Mouse (Mus musculus) forebrain, postnatal 0 days (tissue): ENCODE data around the gene Gm6096. TPM values are rescaled to one million over a fixed set of nuclear protein-coding genes. Genes with fewer than 3 reads are reported as not detected.

Source experiments
- ATAC-seq: fragments of 200-750 bp; cut with Nextera tagmentation; 2 replicates; pipeline ENCODE4 v1.8.0; 2017; ENCODE audit warnings: mild to moderate bottlenecking, moderate library complexity
- DNase-seq: peaks from one replicate; pipeline ENCODE4 v3.0.0-alpha.2; 2015
- H3K27ac ChIP-seq: fragments of 300-500 bp; sonication (generic); 2 replicates; pipeline ENCODE4 v1.5.1; 2014; ENCODE audit warnings: low read depth, mild to moderate bottlenecking, antibody characterized with exemption, low read length, moderate library complexity, mixed read lengths
- H3K27me3 ChIP-seq: fragments of 300-500 bp; sonication (generic); 2 replicates; pipeline ENCODE4 v1.6.1; 2014; ENCODE audit warnings: mild to moderate bottlenecking, low read length, mixed read lengths; ENCODE audit not compliant: insufficient read depth
- H3K36me3 ChIP-seq: fragments of 300-500 bp; sonication (generic); 2 replicates; pipeline ENCODE4 v1.6.1; 2014; ENCODE audit warnings: mild to moderate bottlenecking, moderate library complexity; ENCODE audit not compliant: insufficient read depth
- H3K4me1 ChIP-seq: fragments of 300-500 bp; sonication (generic); 2 replicates; pipeline ENCODE4 v1.6.1; 2014; ENCODE audit warnings: antibody characterized with exemption; ENCODE audit not compliant: insufficient read depth
- H3K4me2 ChIP-seq: fragments of 300-500 bp; sonication (generic); 2 replicates; pipeline ENCODE4 v1.6.1; 2014; ENCODE audit warnings: low read depth, mild to moderate bottlenecking, moderate library complexity
- H3K4me3 ChIP-seq: fragments of 300-500 bp; sonication (generic); 2 replicates; pipeline ENCODE4 v1.5.1; 2014; ENCODE audit warnings: low read depth, low read length, mixed read lengths
- H3K9ac ChIP-seq: fragments of 300-500 bp; sonication (generic); 2 replicates; pipeline ENCODE4 v1.6.1; 2014; ENCODE audit warnings: mild to moderate bottlenecking
- H3K9me3 ChIP-seq: fragments of 300-500 bp; sonication (generic); 2 replicates; pipeline ENCODE4 v1.6.1; 2016; ENCODE audit warnings: low read length
- CTCF ChIP-seq: sonication (generic); IDR thresholded peaks from 2 replicates; pipeline ENCODE4 v1.5.1; 2016; ENCODE audit warnings: antibody characterized with exemption, control low read depth, low read depth
- WGBS: fragments of 180-500 bp; shearing (Covaris S2); extraction: QIAGEN DNeasy Blood & Tissue Kit; methylation state at CpG from one replicate; pipeline ENCODE4 v1.1.7; 2014; 5-methylcytosine and 5-hydroxymethylcytosine counted together
- polyA plus RNA-seq: library from polyadenylated mRNA; unstranded; fragments of >200 nt; fragmentation: Nextera tagmentation; extraction: Ambion mirVana; gene quantifications from 2 replicates; pipeline ENCODE4 v1.2.1, GENCODE M21; 2015
- total RNA-seq: library from RNA; depleted of rRNA; stranded (reverse); fragments of >200 nt; gene quantifications from 2 replicates; pipeline ENCODE4 v1.2.3, GENCODE M21; 2014

Gm6096 gene
- total and polyA plus RNA-seq, 2 experiments from 2014 or later, result not detected

GRCm38 (mm10) chr7:34216474-34216873 is 34.4 kb upstream of the Gm6096 start:
- TF ChIP-seq CTCF, result no peak
- 93% methylated on average over 10 of the region's 10 CpGs for WGBS
- DNase-seq (no peak), ATAC-seq (no peak)
- no peaks in the 10 kb centered on the region for H3K9me3 ChIP-seq
- no peak overlapping the region for H3K27ac ChIP-seq
- H3K9ac ChIP-seq, result no peak overlapping the region
- H3K4me1 ChIP-seq, result no peaks in the 10 kb centered on the region
- H3K4me3 ChIP-seq, result no peak overlapping the region
- peaks cover 80% of the 10 kb centered on the region for H3K36me3 ChIP-seq
- H3K27me3 ChIP-seq, result no peaks in the 10 kb centered on the region
- no peak overlapping the region for H3K4me2 ChIP-seq

DNA sequence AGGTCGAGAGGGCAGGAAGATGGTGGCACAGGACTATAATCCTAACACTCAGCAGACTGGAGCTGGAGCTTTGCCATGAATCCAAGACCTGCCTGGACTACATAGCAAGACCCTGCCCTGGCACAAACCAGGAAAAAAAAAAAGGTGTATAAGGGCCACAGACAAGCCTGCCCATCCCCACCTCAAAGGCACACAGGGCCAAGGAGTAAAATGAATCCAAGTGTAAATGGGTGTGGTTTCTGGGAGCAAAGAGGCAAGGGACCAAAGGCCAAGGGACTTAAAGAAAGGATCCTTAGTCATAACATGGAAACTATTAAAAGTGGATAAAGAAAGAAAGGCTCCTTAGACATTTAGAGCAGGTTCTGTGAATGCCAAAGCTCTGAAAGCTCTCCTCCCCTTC is 32.3 kb upstream of the Gm6096 start:
- Histone ChIP-seq H3K4me1 (no peaks in the 10 kb centered on the region), H3K36me3 (peaks cover 79% of the 10 kb centered on the region), H3K27me3 (no peaks in the 10 kb centered on the region), H3K9ac (no peak overlapping the region), H3K4me3 (no peak overlapping the region), H3K27ac (no peak overlapping the region), H3K4me2 (no peak overlapping the region), H3K9me3 (no peaks in the 10 kb centered on the region)
- 65% methylated on average over 1 of the region's 1 CpGs for WGBS
- DNase-seq (no peak), ATAC-seq (no peak)
- no peak for TF ChIP-seq CTCF

DNA sequence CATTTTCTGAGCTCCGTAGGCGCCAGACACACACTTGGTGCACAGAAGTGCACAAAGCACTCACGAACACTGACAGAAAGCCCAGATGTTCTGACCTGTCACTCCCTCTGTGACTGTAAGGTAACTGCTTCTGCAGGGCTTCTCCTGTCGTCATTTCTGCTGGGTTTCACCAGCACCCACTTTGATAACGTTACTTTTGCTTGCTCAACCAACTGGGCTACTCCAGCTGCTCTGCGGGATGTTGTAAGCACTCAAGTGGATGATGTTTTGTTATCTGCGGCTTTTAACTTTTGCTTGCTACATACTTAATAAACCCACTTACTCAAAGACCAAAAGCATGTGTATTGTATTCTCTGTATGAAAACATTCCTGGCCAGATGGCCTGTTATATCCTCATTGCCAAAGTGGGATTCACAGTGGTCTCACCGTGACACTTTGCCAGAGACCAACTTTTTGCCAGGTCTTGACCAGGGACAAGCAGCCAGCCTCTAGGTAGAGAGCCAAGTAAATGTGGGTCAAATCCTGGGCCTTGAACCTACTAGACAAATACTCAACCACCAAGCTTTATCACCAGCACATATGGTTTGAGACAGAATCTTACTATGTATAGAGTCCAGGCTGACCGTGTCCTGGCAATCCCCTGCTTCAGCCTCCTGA is 29.1 kb upstream of the Gm6096 start:
- Histone ChIP-seq H3K4me1 (no peaks in the 10 kb centered on the region), H3K4me3 (no peak overlapping the region), H3K27ac (no peak overlapping the region), H3K9ac (no peak overlapping the region), H3K27me3 (no peaks in the 10 kb centered on the region), H3K4me2 (no peak overlapping the region), H3K36me3 (peaks cover 74% of the 10 kb centered on the region), H3K9me3 (no peaks in the 10 kb centered on the region)
- DNase-seq, result no peak
- TF ChIP-seq CTCF, result no peak
- 90% methylated on average over 9 of the region's 9 CpGs for WGBS
- no peak for ATAC-seq

GRCm38 (mm10) chr7:34222340-34222739 is 28.5 kb upstream of the Gm6096 start:
- Histone ChIP-seq H3K27me3 (no peaks in the 10 kb centered on the region), H3K4me3 (no peak overlapping the region), H3K9ac (no peak overlapping the region), H3K9me3 (no peaks in the 10 kb centered on the region), H3K4me1 (no peaks in the 10 kb centered on the region), H3K4me2 (no peak overlapping the region), H3K36me3 (peaks cover 76% of the 10 kb centered on the region), H3K27ac (no peak overlapping the region)
- WGBS, result 93% methylated on average over 10 of the region's 10 CpGs
- DNase-seq (no peak), ATAC-seq (no peak)
- TF ChIP-seq CTCF, result no peak

DNA sequence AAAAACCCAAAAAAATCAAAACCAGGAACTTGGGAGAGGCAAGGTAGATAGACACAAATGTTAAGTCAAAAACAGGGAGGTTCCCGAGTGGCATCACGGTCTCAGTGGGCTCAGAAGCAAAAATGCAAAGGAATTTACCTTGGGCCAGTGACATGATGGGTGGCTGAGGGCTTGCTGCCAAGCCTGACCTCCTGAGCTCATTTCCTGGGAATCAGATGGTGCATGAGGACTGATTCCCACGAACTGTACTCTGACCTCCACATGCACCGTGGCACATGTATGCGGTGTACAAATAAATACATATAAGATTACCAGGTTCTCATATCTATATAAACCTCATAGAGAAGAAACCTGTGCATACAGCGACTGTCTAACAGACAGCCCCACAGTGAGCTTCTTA is 26.5 kb upstream of the Gm6096 start:
- H3K36me3 ChIP-seq, result peaks cover 61% of the 10 kb centered on the region
- no peak for DNase-seq
- WGBS, result 98% methylated on average over 6 of the region's 6 CpGs

GRCm38 (mm10) chr7:34226086-34226485 is 24.8 kb upstream of the Gm6096 start:
- no peak overlapping the region for H3K4me2 ChIP-seq
- no peak overlapping the region for H3K4me3 ChIP-seq
- TF ChIP-seq CTCF, result no peak
- H3K9ac ChIP-seq, result no peak overlapping the region
- ATAC-seq, result no peak
- H3K9me3 ChIP-seq, result no peaks in the 10 kb centered on the region
- no peak for DNase-seq
- WGBS, result 77% methylated on average over 8 of the region's 8 CpGs
- H3K27ac ChIP-seq, result no peak overlapping the region
- H3K36me3 ChIP-seq, result peaks cover 43% of the 10 kb centered on the region
- H3K4me1 ChIP-seq, result 0 out of 2 replicates have a peak, but pooled peaks cover 7% of the 10 kb centered on the region
- no peaks in the 10 kb centered on the region for H3K27me3 ChIP-seq

More for the DNA sequence above, 26.5 kb upstream of the Gm6096 start:
- Histone ChIP-seq H3K4me3 (no peak overlapping the region), H3K27ac (no peak overlapping the region), H3K4me2 (no peak overlapping the region), H3K9me3 (no peaks in the 10 kb centered on the region), H3K27me3 (no peaks in the 10 kb centered on the region), H3K9ac (no peak overlapping the region), H3K4me1 (0 out of 2 replicates have a peak, but pooled peaks cover 6% of the 10 kb centered on the region)
- no peak for ATAC-seq
- TF ChIP-seq CTCF, result no peak

DNA sequence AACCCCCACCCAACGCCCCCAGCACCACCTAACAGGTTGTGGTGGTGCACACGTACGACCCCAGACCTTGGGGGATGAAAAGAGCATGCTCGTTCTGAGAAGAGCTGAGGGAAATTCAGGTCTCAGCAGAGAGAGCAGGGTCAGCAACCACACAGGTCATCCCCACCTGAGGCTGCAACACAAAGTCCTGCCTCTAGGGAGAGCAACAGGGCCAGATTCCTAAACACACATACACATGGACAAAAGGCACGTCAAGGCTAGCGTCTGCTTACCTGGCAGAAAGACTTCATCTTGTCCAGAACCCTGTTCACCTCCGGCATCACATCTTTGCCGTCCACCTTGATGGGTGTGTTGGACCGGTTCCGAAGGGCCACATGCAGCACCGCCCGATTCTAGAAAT is 24.0 kb upstream of the Gm6096 start:
- H3K4me2 ChIP-seq, result no peak overlapping the region
- no peak for DNase-seq
- H3K4me1 ChIP-seq, result 0 out of 2 replicates have a peak, but pooled peaks cover 7% of the 10 kb centered on the region
- H3K9me3 ChIP-seq, result no peaks in the 10 kb centered on the region
- 0 out of 2 replicates have a peak, but pooled peaks have one; percentile 6 for TF ChIP-seq CTCF
- H3K9ac ChIP-seq, result no peak overlapping the region
- H3K27me3 ChIP-seq, result no peaks in the 10 kb centered on the region
- peaks cover 36% of the 10 kb centered on the region for H3K36me3 ChIP-seq
- no peak overlapping the region for H3K4me3 ChIP-seq
- H3K27ac ChIP-seq, result no peak overlapping the region
- WGBS, result 87% methylated on average over 12 of the region's 12 CpGs
- ATAC-seq, result no peak
